28 mouse cellular contexts compared by ENCODE assay signal in genomic region chr11:46842015-46842726, GRCm38 (mm10). TPM values are rescaled to one million over a fixed set of nuclear protein-coding genes. Genes with fewer than 3 reads are reported as not detected.
DNase-seq lines count a peak whose midpoint lies in the region; ATAC-seq lines count a peak whose summit lies in the region.
"Had no signal": no experiment of that assay in that cellular context is flagged by ENCODE, and none has a peak within 500 bp of the region (broad histone marks: within the 10 kb centered on the region; RNA-seq: fewer than 3 reads in every experiment).

No protein-coding gene starts in this region.

- peak; percentile 57 for ATAC-seq in kidney, embryonic 15.5 days (replicated peaks; ENCODE audit: low FRiP score)
- peak; percentile 55; the same call in 1 of the 2 replicates for ATAC-seq in lung, embryonic 15.5 days (ENCODE audit: borderline replicate concordance, extremely low read depth, low FRiP score, low TSS enrichment)
- ATAC-seq: CD4-positive, CD25-positive, alpha-beta regulatory T cell, adult 4 months; forebrain, embryonic 16.5 days; hindbrain, embryonic 16.5 days had no signal

- H3K4me3 ChIP-seq in kidney, embryonic 15.5 days (replicated peaks): no peak overlapping the region
- H3K4me3 ChIP-seq in lung, embryonic 15.5 days: no peak overlapping the region
- H3K4me3 ChIP-seq: embryonic facial prominence, embryonic 12.5 days; erythroblast, embryonic 14.5 days; forebrain, embryonic 12.5 days; hindbrain, embryonic 10.5 days; hindbrain, embryonic 13.5 days had no signal

- no peak overlapping the region for H3K27ac ChIP-seq in kidney, embryonic 15.5 days
- peak overlapping the region; percentile 37; the same call in 1 of the 2 replicates for H3K27ac ChIP-seq in lung, embryonic 15.5 days
- H3K27ac ChIP-seq: embryonic facial prominence, embryonic 12.5 days; forebrain, embryonic 12.5 days; hindbrain, embryonic 10.5 days; hindbrain, embryonic 13.5 days had no signal

- intact Hi-C loops in left cerebral cortex, postnatal 36 days (cut with DNase I): loop anchor here (10.0 kb wide), 1 partner anchor 1933 kb away; no protein-coding TSS in a partner anchor

- H3K27me3 ChIP-seq in kidney, embryonic 15.5 days: no peaks in the 10 kb centered on the region
- H3K27me3 ChIP-seq in lung, embryonic 15.5 days: no peaks in the 10 kb centered on the region
- H3K27me3 ChIP-seq: embryonic facial prominence, embryonic 12.5 days; forebrain, embryonic 12.5 days; hindbrain, embryonic 13.5 days had no signal

- H3K4me2 ChIP-seq in kidney, embryonic 15.5 days: no peak overlapping the region
- H3K4me2 ChIP-seq in lung, embryonic 15.5 days: no peak overlapping the region
- H3K4me2 ChIP-seq: embryonic facial prominence, embryonic 12.5 days; forebrain, embryonic 12.5 days; heart, embryonic 11.5 days; hindbrain, embryonic 13.5 days had no signal

- no peaks in the 10 kb centered on the region for H3K36me3 ChIP-seq in kidney, embryonic 15.5 days
- no peaks in the 10 kb centered on the region for H3K36me3 ChIP-seq in lung, embryonic 15.5 days
- H3K36me3 ChIP-seq: embryonic facial prominence, embryonic 12.5 days; forebrain, embryonic 12.5 days; hindbrain, embryonic 10.5 days; hindbrain, embryonic 13.5 days had no signal

- H3K9ac ChIP-seq in kidney, embryonic 15.5 days: no peak overlapping the region
- no peak overlapping the region for H3K9ac ChIP-seq in lung, embryonic 15.5 days
- H3K9ac ChIP-seq: embryonic facial prominence, embryonic 12.5 days; forebrain, embryonic 12.5 days; hindbrain, embryonic 13.5 days had no signal

- no peaks in the 10 kb centered on the region for H3K9me3 ChIP-seq in kidney, embryonic 15.5 days (replicated peaks)
- no peaks in the 10 kb centered on the region for H3K9me3 ChIP-seq in lung, embryonic 15.5 days
- H3K9me3 ChIP-seq: embryonic facial prominence, embryonic 12.5 days; forebrain, embryonic 12.5 days; hindbrain, embryonic 10.5 days; hindbrain, embryonic 13.5 days had no signal

- WGBS in kidney, embryonic 15.5 days: 62% methylated on average over 2 of the region's 2 CpGs
- WGBS in lung, embryonic 15.5 days: 34% methylated on average over 2 of the region's 2 CpGs

- peaks cover 17% of the 10 kb centered on the region for H3K4me1 ChIP-seq in kidney, embryonic 15.5 days
- H3K4me1 ChIP-seq in lung, embryonic 15.5 days: 0 out of 2 replicates have a peak, but pooled peaks cover 3% of the 10 kb centered on the region
- H3K4me1 ChIP-seq: embryonic facial prominence, embryonic 12.5 days; forebrain, embryonic 12.5 days; hindbrain, embryonic 10.5 days had no signal

- DNase-seq in kidney, postnatal 14 days: no peak
- DNase-seq in lung, postnatal 10 days: no peak
- peak; percentile 3 for DNase-seq in retina, postnatal 1 day
- DNase-seq in retina, embryonic 14.5 days (ENCODE audit: low spot score): no peak
- no peak for DNase-seq in left cerebral cortex, postnatal 36 days (ENCODE audit: low spot score in 2 of 2)
- DNase-seq: adrenal gland, postnatal 10 days; adrenal gland, postnatal 36 days; cerebellum, adult 18-20 months; cerebellum, adult 9-10 months; cerebellum, postnatal 14 days; gastrocnemius, postnatal 10 days; gastrocnemius, postnatal 36 days; heart, postnatal 10 days; heart, postnatal 36 days had no signal

RNA-seq across cellular contexts. Expression of gene Timd4, which starts 31.6 kb away (rescaled TPM):
- 0.21 and 0.36 TPM in 2 replicates for polyA plus RNA-seq in kidney, embryonic 15.5 days (2015; fragmentation: Nextera tagmentation; extraction: Ambion mirVana)
- polyA plus RNA-seq in lung, embryonic 15.5 days (2015; fragmentation: Nextera tagmentation; extraction: Ambion mirVana): 0.14 TPM in 1 of 2 replicates, not detected in the other
- not detected for total RNA-seq in left cerebral cortex, postnatal 36 days (2021)
- total RNA-seq: granulocyte monocyte progenitor cell, adult 5-6 weeks; MEL had no signal
- polyA plus RNA-seq: C2C12; CD4-positive, CD25-positive, alpha-beta regulatory T cell, adult 4 months; forebrain, embryonic 16.5 days; hindbrain, embryonic 16.5 days had no signal
